Mouse (Mus musculus): ENCODE results near the gene Ep400. TPM values are rescaled to one million over a fixed set of nuclear protein-coding genes. Genes with fewer than 3 reads are reported as not detected.
A peak's percentile ranks its signal among the peaks of the same experiment; 100 is the strongest.
"Not testable (repeated sequence)": the region's sequence is repeated elsewhere in the genome, so short reads cannot be mapped to it uniquely, and the experiment has no call there.

Ep400 gene
- polyA plus RNA-seq, 1 experiment from 2014 or later, result 56.3 TPM

DNA sequence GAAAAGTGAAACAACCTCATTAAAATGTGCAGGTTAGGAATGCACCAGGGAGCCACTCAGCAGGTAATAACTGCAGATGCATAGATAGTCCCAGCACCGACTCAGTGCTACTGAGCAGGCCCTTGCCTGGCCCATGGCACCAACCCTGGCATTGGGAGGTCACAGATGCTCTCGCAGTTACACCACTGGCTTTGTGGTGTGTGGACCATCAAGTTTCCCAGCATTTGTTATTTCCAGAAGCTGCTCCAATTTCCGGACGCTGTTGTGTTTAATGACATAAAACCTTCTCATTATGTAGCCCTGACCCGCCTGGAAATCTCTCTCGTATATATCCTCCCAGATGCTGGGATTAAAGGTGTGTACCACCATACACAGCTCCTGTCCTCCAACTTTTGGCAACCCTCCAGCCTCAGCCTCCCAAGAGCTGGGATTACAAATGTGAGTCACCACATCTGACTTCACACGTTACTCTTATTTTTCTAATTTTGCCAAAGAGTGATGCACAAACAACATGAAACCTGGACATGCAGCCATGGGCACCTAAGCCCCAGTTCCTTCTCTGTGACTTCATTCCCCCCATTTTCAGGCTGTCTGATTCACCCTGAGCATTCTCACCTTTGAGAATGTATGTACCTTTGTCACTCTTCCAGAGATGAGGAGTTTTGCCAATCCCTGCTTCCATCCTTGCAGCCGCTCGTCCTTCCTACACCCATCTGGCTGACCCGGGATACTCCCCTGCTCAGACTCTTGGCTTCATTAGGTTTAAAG is 10.4 kb upstream of the Ep400 start:
- peak overlapping the region; percentile 87 for H3K4me3 ChIP-seq (ENCODE audit: low read length)
- peak; percentile 76 for ATAC-seq (ENCODE audit: low FRiP score, low TSS enrichment)
- peak overlapping the region; percentile 85; the same call in 1 of the 2 replicates for H3K9ac ChIP-seq (ENCODE audit: low read depth, low read length)
- H3K9me3 ChIP-seq (ENCODE audit: control insufficient read depth, low read length), result no peaks in the 10 kb centered on the region
- WGBS, result 54% methylated on average over 10 of the region's 10 CpGs
- peak overlapping the region; percentile 57 for H3K4me2 ChIP-seq (replicated peaks; ENCODE audit: low read depth, low read length)
- H3K36me3 ChIP-seq (ENCODE audit: control insufficient read depth, insufficient read depth, low read length), result peaks cover 30% of the 10 kb centered on the region
- H3K27ac ChIP-seq (ENCODE audit: low read depth, low read length), result peak overlapping the region; percentile 26; the same call in 1 of the 2 replicates
- H3K4me1 ChIP-seq (ENCODE audit: control insufficient read depth, insufficient read depth, low read length), result 0 out of 2 replicates have a peak, but pooled peaks cover 4% of the 10 kb centered on the region
- no peaks in the 10 kb centered on the region for H3K27me3 ChIP-seq (ENCODE audit: control insufficient read depth, insufficient read depth, low read length)

GRCm38 (mm10) chr5:110779998-110780760 is 9.7 kb upstream of the Ep400 start, which contains the start of gene Pus1:
Pus1 (minus strand) TSS chr5:110780659.
- under 1% methylated on average over 51 of the region's 57 CpGs for WGBS
- H3K4me2 ChIP-seq (replicated peaks; ENCODE audit: low read depth, low read length), result peak within 1 kb of the TSS; percentile 57
- H3K36me3 ChIP-seq (ENCODE audit: control insufficient read depth, insufficient read depth, low read length), result peaks cover 31% of the 10 kb centered on the region
- H3K9ac ChIP-seq (ENCODE audit: low read depth, low read length), result peak within 1 kb of the TSS; percentile 85
- 0 out of 2 replicates have a peak, but pooled peaks cover 4% of the 10 kb centered on the region for H3K4me1 ChIP-seq (ENCODE audit: control insufficient read depth, insufficient read depth, low read length)
- no peaks in the 10 kb centered on the region for H3K9me3 ChIP-seq (ENCODE audit: control insufficient read depth, low read length)
- peak within 1 kb of the TSS; percentile 87 for H3K4me3 ChIP-seq (ENCODE audit: low read length)
- H3K27me3 ChIP-seq (ENCODE audit: control insufficient read depth, insufficient read depth, low read length), result no peaks in the 10 kb centered on the region
- H3K27ac ChIP-seq (ENCODE audit: low read depth, low read length), result peak within 1 kb of the TSS; percentile 47
- ATAC-seq (ENCODE audit: low FRiP score, low TSS enrichment), result peak; percentile 88

- WGBS, result 16% methylated on average over 15 of the region's 15 CpGs
- Histone ChIP-seq H3K36me3 (ENCODE audit: control insufficient read depth, insufficient read depth, low read length) (peaks cover 34% of the 10 kb centered on the region), H3K27ac (ENCODE audit: low read depth, low read length) (no peak overlapping the region)
Measured at GRCm38 (mm10) chr5:110779276-110779997, 8.9 kb upstream of the Ep400 start.

GRCm38 (mm10) chr5:110778263-110778662 is 7.7 kb upstream of the Ep400 start:
- ATAC-seq (ENCODE audit: low FRiP score, low TSS enrichment), result no peak

More at GRCm38 (mm10) chr5:110779276-110779997, 8.9 kb upstream of the Ep400 start:
- H3K9ac ChIP-seq (ENCODE audit: low read depth, low read length), result peak overlapping the region; percentile 85
- no peaks in the 10 kb centered on the region for H3K27me3 ChIP-seq (ENCODE audit: control insufficient read depth, insufficient read depth, low read length)
- peak overlapping the region; percentile 87 for H3K4me3 ChIP-seq (ENCODE audit: low read length)
- no peak for ATAC-seq (ENCODE audit: low FRiP score, low TSS enrichment)
- 0 out of 2 replicates have a peak, but pooled peaks cover 4% of the 10 kb centered on the region for H3K4me1 ChIP-seq (ENCODE audit: control insufficient read depth, insufficient read depth, low read length)
- peak overlapping the region; percentile 57 for H3K4me2 ChIP-seq (replicated peaks; ENCODE audit: low read depth, low read length)
- no peaks in the 10 kb centered on the region for H3K9me3 ChIP-seq (ENCODE audit: control insufficient read depth, low read length)

GRCm38 (mm10) chr5:110776141-110776540 is 5.6 kb upstream of the Ep400 start:
- H3K4me2 ChIP-seq (replicated peaks; ENCODE audit: low read depth, low read length), result no peak overlapping the region
- ATAC-seq (ENCODE audit: low FRiP score, low TSS enrichment), result no peak
- H3K9me3 ChIP-seq (ENCODE audit: control insufficient read depth, low read length), result no peaks in the 10 kb centered on the region
- no peak overlapping the region for H3K4me3 ChIP-seq (ENCODE audit: low read length)
- H3K27ac ChIP-seq (ENCODE audit: low read depth, low read length), result no peak overlapping the region
- no peak overlapping the region for H3K9ac ChIP-seq (ENCODE audit: low read depth, low read length)
- H3K4me1 ChIP-seq (ENCODE audit: control insufficient read depth, insufficient read depth, low read length), result 0 out of 2 replicates have a peak, but pooled peaks cover 4% of the 10 kb centered on the region
- H3K36me3 ChIP-seq (ENCODE audit: control insufficient read depth, insufficient read depth, low read length), result peaks cover 47% of the 10 kb centered on the region
- WGBS, result 95% methylated on average over 2 of the region's 2 CpGs
- no peaks in the 10 kb centered on the region for H3K27me3 ChIP-seq (ENCODE audit: control insufficient read depth, insufficient read depth, low read length)

More at GRCm38 (mm10) chr5:110778263-110778662, 7.7 kb upstream of the Ep400 start:
- Histone ChIP-seq H3K4me3 (ENCODE audit: low read length) (no peak overlapping the region), H3K27me3 (ENCODE audit: control insufficient read depth, insufficient read depth, low read length) (no peaks in the 10 kb centered on the region), H3K4me2 (replicated peaks; ENCODE audit: low read depth, low read length) (no peak overlapping the region), H3K9ac (ENCODE audit: low read depth, low read length) (no peak overlapping the region), H3K4me1 (ENCODE audit: control insufficient read depth, insufficient read depth, low read length) (0 out of 2 replicates have a peak, but pooled peaks cover 4% of the 10 kb centered on the region), H3K27ac (ENCODE audit: low read depth, low read length) (no peak overlapping the region), H3K36me3 (ENCODE audit: control insufficient read depth, insufficient read depth, low read length) (peaks cover 43% of the 10 kb centered on the region), H3K9me3 (ENCODE audit: control insufficient read depth, low read length) (no peaks in the 10 kb centered on the region)
- 89% methylated on average over 12 of the region's 12 CpGs for whole genome bisulfite sequencing

GRCm38 (mm10) chr5:110774511-110774910 is 4.0 kb upstream of the Ep400 start:
- Histone ChIP-seq H3K4me3 (ENCODE audit: low read length) (no peak overlapping the region), H3K36me3 (ENCODE audit: control insufficient read depth, insufficient read depth, low read length) (peaks cover 47% of the 10 kb centered on the region)

DNA sequence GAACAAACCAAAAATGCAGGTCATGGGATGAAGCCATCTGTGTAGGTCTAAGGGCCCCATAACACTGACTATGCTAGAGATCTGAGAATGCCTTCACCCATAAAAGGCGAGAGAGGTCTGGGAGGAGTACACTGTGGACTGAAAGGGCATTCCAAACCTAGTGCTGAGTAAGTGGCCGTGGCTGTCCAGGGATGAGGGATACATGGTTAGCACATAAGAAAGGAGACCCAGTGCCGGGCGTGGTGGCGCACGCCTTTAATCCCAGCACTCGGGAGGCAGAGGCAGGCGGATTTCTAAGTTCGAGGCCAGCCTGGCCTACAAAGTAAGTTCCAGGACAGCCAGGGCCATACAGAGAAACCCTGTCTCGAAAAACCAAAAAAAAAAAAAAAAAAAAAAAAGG is 2.4 kb upstream of the Ep400 start:
- not testable (repeated sequence) for H3K27me3 ChIP-seq (ENCODE audit: control insufficient read depth, insufficient read depth, low read length); H3K4me3 ChIP-seq (ENCODE audit: low read length); H3K9ac ChIP-seq (ENCODE audit: low read depth, low read length); ATAC-seq (ENCODE audit: low FRiP score, low TSS enrichment); H3K9me3 ChIP-seq (ENCODE audit: control insufficient read depth, low read length); H3K4me2 ChIP-seq (replicated peaks; ENCODE audit: low read depth, low read length); H3K27ac ChIP-seq (ENCODE audit: low read depth, low read length)
- Histone ChIP-seq H3K36me3 (ENCODE audit: control insufficient read depth, insufficient read depth, low read length) (peaks cover 40% of the 10 kb centered on the region), H3K4me1 (ENCODE audit: control insufficient read depth, insufficient read depth, low read length) (peaks cover 11% of the 10 kb centered on the region)
- WGBS, result 88% methylated on average over 10 of the region's 10 CpGs

More at GRCm38 (mm10) chr5:110774511-110774910, 4.0 kb upstream of the Ep400 start:
- no peaks in the 10 kb centered on the region for H3K27me3 ChIP-seq (ENCODE audit: control insufficient read depth, insufficient read depth, low read length)
- ATAC-seq (ENCODE audit: low FRiP score, low TSS enrichment), result no peak
- H3K9ac ChIP-seq (ENCODE audit: low read depth, low read length), result no peak overlapping the region
- 94% methylated on average over 11 of the region's 11 CpGs for WGBS
- H3K4me1 ChIP-seq (ENCODE audit: control insufficient read depth, insufficient read depth, low read length), result 0 out of 2 replicates have a peak, but pooled peaks cover 4% of the 10 kb centered on the region
- H3K4me2 ChIP-seq (replicated peaks; ENCODE audit: low read depth, low read length), result no peak overlapping the region
- H3K9me3 ChIP-seq (ENCODE audit: control insufficient read depth, low read length), result no peaks in the 10 kb centered on the region
- no peak overlapping the region for H3K27ac ChIP-seq (ENCODE audit: low read depth, low read length)

DNA sequence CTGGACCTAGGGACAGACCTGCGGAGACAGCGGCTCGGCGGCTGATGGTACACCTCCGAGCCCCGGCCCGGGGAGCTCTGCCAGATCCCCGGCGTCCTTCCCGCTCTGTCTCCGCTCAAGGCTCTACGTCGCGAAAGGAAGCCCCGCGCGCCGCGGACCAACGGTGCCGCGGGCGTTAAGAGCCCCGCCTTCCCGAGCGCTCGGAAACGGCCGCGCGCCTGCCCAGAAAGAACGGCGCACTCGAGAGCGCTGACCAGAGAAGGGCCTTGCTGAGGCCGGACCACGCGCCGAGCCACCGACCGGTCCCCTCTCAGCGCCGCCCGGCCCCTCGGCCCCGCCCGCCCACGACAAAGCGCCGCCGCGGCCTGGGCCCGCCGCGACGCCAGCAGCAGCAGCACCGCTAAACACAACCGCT is 479 bp downstream of the Ep400 start:
- Histone ChIP-seq H3K36me3 (ENCODE audit: control insufficient read depth, insufficient read depth, low read length) (peaks cover 19% of the 10 kb centered on the region), H3K4me3 (ENCODE audit: low read length) (peak overlapping the region; percentile 96), H3K9me3 (ENCODE audit: control insufficient read depth, low read length) (no peaks in the 10 kb centered on the region), H3K4me1 (ENCODE audit: control insufficient read depth, insufficient read depth, low read length) (peaks cover 11% of the 10 kb centered on the region), H3K4me2 (replicated peaks; ENCODE audit: low read depth, low read length) (peak overlapping the region; percentile 58), H3K9ac (ENCODE audit: low read depth, low read length) (peak overlapping the region; percentile 92), H3K27ac (ENCODE audit: low read depth, low read length) (peak overlapping the region; percentile 98), H3K27me3 (ENCODE audit: control insufficient read depth, insufficient read depth, low read length) (no peaks in the 10 kb centered on the region)
- peak; percentile 68 for ATAC-seq (ENCODE audit: low FRiP score, low TSS enrichment)
- WGBS, result under 1% methylated on average over 49 of the region's 58 CpGs

Measured in kidney, embryonic 14.5 days (tissue).